Mouse (Mus musculus) common myeloid progenitor, adult 5-6 weeks (primary cell): Measurements from ENCODE around the gene Olfr883. TPM values are rescaled to one million over a fixed set of nuclear protein-coding genes. Genes with fewer than 3 reads are reported as not detected.

Experiments used
- ATAC-seq: replicated peaks from 2 replicates; pipeline ENCODE4 v1.8.0; 2016; ENCODE audit warnings: low read depth, mild to moderate bottlenecking, moderate TSS enrichment, inconsistent platforms; ENCODE audit not compliant: poor library complexity, severe bottlenecking
- total RNA-seq: library from RNA; stranded (forward); fragments of 200-1000, 187-1606 nt; gene quantifications from 2 replicates; pipeline ENCODE4 v1.2.3, GENCODE M21; 2017

Gene Olfr883
- not detected in 2 replicates for total RNA-seq

- no peak for ATAC-seq
These were observed at the start of gene Olfr883 for GRCm38 (mm10) chr9:38025508-38025907. TSS of gene Olfr883 (plus strand) at chr9:38025808.

- no peak for ATAC-seq
These were observed 34.1 kb upstream of the Olfr883 start, which contains the start of gene Olfr881 for GRCm38 (mm10) chr9:37991525-37991924. TSS of gene Olfr881 (plus strand) at chr9:37991825.

GRCm38 (mm10) chr9:37998581-37999204, 26.9 kb upstream of the Olfr883 start:
- ATAC-seq, result no peak

- no peak for ATAC-seq
These were observed 25.6 kb upstream of the Olfr883 start for GRCm38 (mm10) chr9:38000021-38000420.

GRCm38 (mm10) chr9:38046255-38046654, 20.6 kb downstream of the Olfr883 start, which contains the start of gene Olfr884:
TSS of gene Olfr884 (plus strand) at chr9:38046555.
- ATAC-seq, result no peak

- ATAC-seq, result no peak
These were observed 35.4 kb downstream of the Olfr883 start, which contains the start of gene Olfr885 for GRCm38 (mm10) chr9:38061022-38061421. TSS of gene Olfr885 (plus strand) at chr9:38061322.

Other genes with a start within 250 kb of the Olfr883 start
- gene Olfr876, start 222.8 kb upstream of the Olfr883 start, total RNA-seq, result not detected in 2 replicates
- gene Olfr877, start 171.5 kb upstream of the Olfr883 start, total RNA-seq, result not detected in 2 replicates
- not detected in 2 replicates for gene Olfr145, start 129.1 kb upstream of the Olfr883 start, total RNA-seq
- gene Olfr878, start 108.0 kb upstream of the Olfr883 start, total RNA-seq, result not detected in 2 replicates
- gene Olfr881, start 34.0 kb upstream of the Olfr883 start, total RNA-seq, result not detected in 2 replicates
- gene Olfr884, start 20.7 kb downstream of the Olfr883 start, total RNA-seq, result not detected in 2 replicates
- gene Olfr885, start 35.5 kb downstream of the Olfr883 start, total RNA-seq, result not detected in 2 replicates
- gene Olfr887, start 58.3 kb downstream of the Olfr883 start, total RNA-seq, result not detected in 2 replicates
- gene Olfr888, start 82.3 kb downstream of the Olfr883 start, total RNA-seq, result not detected in 2 replicates
- 0.05 TPM in 1 of 2 replicates, not detected in the other for gene Olfr889, start 89.4 kb downstream of the Olfr883 start, total RNA-seq
- gene Olfr890, start 116.7 kb downstream of the Olfr883 start, total RNA-seq, result not detected in 2 replicates
- not detected in 2 replicates for gene Olfr891, start 155.0 kb downstream of the Olfr883 start, total RNA-seq
- not detected in 2 replicates for gene Olfr893, start 182.6 kb downstream of the Olfr883 start, total RNA-seq
- gene Olfr894, start 192.2 kb downstream of the Olfr883 start, total RNA-seq, result not detected in 2 replicates
- not detected in 2 replicates for gene Olfr143, start 227.0 kb downstream of the Olfr883 start, total RNA-seq
- not detected in 2 replicates for gene Olfr895, start 242.0 kb downstream of the Olfr883 start, total RNA-seq